ENCODE assay signal across 30 mouse cellular contexts in genomic region chr2:128393921-128394320, GRCm38 (mm10).
DNase-seq lines count a peak whose midpoint lies in the region; ATAC-seq and TF ChIP-seq lines count a peak whose summit lies in the region.
"Had no signal": no experiment of that assay in that cellular context is flagged by ENCODE, and none has a peak within 500 bp of the region (broad histone marks: within the 10 kb centered on the region; RNA-seq: fewer than 3 reads in every experiment).

No protein-coding gene starts in this region.

- no peaks in the 10 kb centered on the region for H3K36me3 ChIP-seq in heart, embryonic 13.5 days
- H3K36me3 ChIP-seq in hindbrain, embryonic 10.5 days = no peaks in the 10 kb centered on the region
- no peaks in the 10 kb centered on the region for H3K36me3 ChIP-seq in hindbrain, embryonic 11.5 days (ENCODE audit: control insufficient read depth, insufficient read depth, low read length)
- H3K36me3 ChIP-seq in CH12.LX (replicated peaks in 1 of 2; ENCODE audit: control insufficient read depth in 1 of 2, insufficient read depth in 1 of 2, low read length in 1 of 2) = peaks cover 0 to 7% of the 10 kb centered on the region in 2 experiments
- H3K36me3 ChIP-seq: embryonic facial prominence, embryonic 10.5 days; embryonic facial prominence, embryonic 15.5 days; hindbrain, embryonic 13.5 days; neural tube, embryonic 12.5 days had no signal

- in situ Hi-C loops in CH12.LX (cut with MboI; ENCODE audit: low pct_ligation_motif_present, low pct_unique_long_range_greater_than_20kb, low sequenced_read_pairs) = no loop called here

- TF ChIP-seq RAD21 in CH12.LX (IDR thresholded peaks at IDR 0.05; ENCODE audit: low read depth, low read length) = no peak

- TF ChIP-seq POLR2A in CH12.LX (IDR thresholded peaks at IDR 0.05; ENCODE audit: low read depth, low read length) = no peak
- no peak for TF ChIP-seq POLR2A in bone marrow macrophage, adult 2 months (IDR thresholded peaks at IDR 0.05; ENCODE audit: borderline replicate concordance, low read depth, low read length)

- H3K9me3 ChIP-seq in heart, embryonic 13.5 days = no peaks in the 10 kb centered on the region
- no peaks in the 10 kb centered on the region for H3K9me3 ChIP-seq in hindbrain, embryonic 10.5 days
- no peaks in the 10 kb centered on the region for H3K9me3 ChIP-seq in hindbrain, embryonic 11.5 days (ENCODE audit: control insufficient read depth, low read length)
- no peaks in the 10 kb centered on the region for H3K9me3 ChIP-seq in CH12.LX (replicated peaks; ENCODE audit: low read length)
- H3K9me3 ChIP-seq: embryonic facial prominence, embryonic 10.5 days; embryonic facial prominence, embryonic 15.5 days; hindbrain, embryonic 13.5 days; neural tube, embryonic 12.5 days had no signal

- no peak for ATAC-seq in heart, embryonic 13.5 days (ENCODE audit: extremely low read depth, insufficient number of reproducible peaks, low FRiP score, low TSS enrichment)
- ATAC-seq in hindbrain, embryonic 11.5 days (ENCODE audit: low FRiP score) = no peak
- ATAC-seq: activated CD4-positive, CD25-positive, alpha-beta regulatory T cell, adult 4 months; CD4-positive, CD25-positive, alpha-beta regulatory T cell, adult 4 months; forebrain, embryonic 14.5 days; intestine, postnatal 0 days; lung, postnatal 0 days; midbrain, embryonic 16.5 days had no signal

- H3K4me2 ChIP-seq in heart, embryonic 13.5 days = peak overlapping the region; percentile 31; the same call in 1 of the 2 replicates
- no peak overlapping the region for H3K4me2 ChIP-seq in hindbrain, embryonic 11.5 days (replicated peaks; ENCODE audit: low read depth, low read length)
- H3K4me2 ChIP-seq in CH12.LX (ENCODE audit: insufficient read depth, low read depth, poor library complexity, severe bottlenecking) = peak overlapping the region; percentile 99
- H3K4me2 ChIP-seq: embryonic facial prominence, embryonic 15.5 days; hindbrain, embryonic 13.5 days; midbrain, embryonic 11.5 days; neural tube, embryonic 12.5 days had no signal

- no peak overlapping the region for H3K4me3 ChIP-seq in heart, embryonic 13.5 days
- no peak overlapping the region for H3K4me3 ChIP-seq in hindbrain, embryonic 10.5 days
- no peak overlapping the region for H3K4me3 ChIP-seq in hindbrain, embryonic 11.5 days (ENCODE audit: low read depth, low read length)
- peak overlapping the region in 1 of 3 experiments; percentile 12 for H3K4me3 ChIP-seq in CH12.LX (replicated peaks in 1 of 3; ENCODE audit: low read depth in 2 of 3, low read length in 2 of 3, poor library complexity in 1 of 3)
- peak overlapping the region; percentile 50 for H3K4me3 ChIP-seq in bone marrow macrophage, adult 2 months (ENCODE audit: insufficient read depth, low read length)
- H3K4me3 ChIP-seq: embryonic facial prominence, embryonic 10.5 days; embryonic facial prominence, embryonic 15.5 days; heart, adult 2 months; hindbrain, embryonic 13.5 days; neural tube, embryonic 12.5 days had no signal

- dilution Hi-C loops in CH12.LX (cut with MboI; ENCODE audit: extremely low pct_ligation_motif_present, extremely low pct_unique_long_range_greater_than_20kb, low sequenced_read_pairs) = no loop called here

- TF ChIP-seq EP300 in CH12.LX (IDR thresholded peaks at IDR 0.05; ENCODE audit: low read length) = no peak

- TF ChIP-seq CTCF in CH12.LX (conservative IDR thresholded peaks at IDR 0.05 in 1 of 2, IDR thresholded peaks at IDR 0.05 in 1 of 2; ENCODE audit: low read depth in 2 of 2, low read length in 2 of 2) = no peak
- TF ChIP-seq CTCF in bone marrow macrophage, adult 2 months (IDR thresholded peaks at IDR 0.05; ENCODE audit: low read depth, low read length) = no peak

- no peak for DNase-seq in heart, adult 8-10 months (ENCODE audit: low spot score)
- DNase-seq in hindbrain, embryonic 10.5 days (ENCODE audit: low spot score) = no peak
- DNase-seq in hindbrain, embryonic 11.5 days (ENCODE audit: low spot score) = no peak
- DNase-seq in CH12.LX (ENCODE audit: extremely low read depth) = no peak
- no peak for DNase-seq in adrenal gland, adult 2 months
- DNase-seq: adrenal gland, adult 8-10 months; cerebellum, adult 8-10 months; cerebellum, postnatal 25 days; gastrocnemius, postnatal 36 days; heart, adult 2 months; kidney, adult 9 months; kidney, postnatal 10 days; lung, adult 18-20 months; right cerebral cortex, adult 18-20 months; spleen, adult 18-20 months; thymus, adult 2 months; thymus, postnatal 36 days had no signal

- H3K9ac ChIP-seq in heart, embryonic 13.5 days = peak overlapping the region; percentile 40; the same call in 1 of the 2 replicates
- H3K9ac ChIP-seq in hindbrain, embryonic 11.5 days (ENCODE audit: low read depth, low read length) = no peak overlapping the region
- peak overlapping the region; percentile 40 for H3K9ac ChIP-seq in CH12.LX (ENCODE audit: insufficient read depth, low read depth)
- H3K9ac ChIP-seq: embryonic facial prominence, embryonic 15.5 days; hindbrain, embryonic 13.5 days; neural tube, embryonic 12.5 days had no signal

- no peaks in the 10 kb centered on the region for H3K27me3 ChIP-seq in heart, embryonic 13.5 days (replicated peaks)
- peaks cover 15% of the 10 kb centered on the region for H3K27me3 ChIP-seq in hindbrain, embryonic 10.5 days (ENCODE audit: insufficient read depth, poor library complexity, severe bottlenecking)
- H3K27me3 ChIP-seq in hindbrain, embryonic 11.5 days (ENCODE audit: control insufficient read depth, insufficient read depth, low read length) = no peaks in the 10 kb centered on the region; the same call in 1 of the 2 replicates
- no peaks in the 10 kb centered on the region for H3K27me3 ChIP-seq in CH12.LX (replicated peaks)

- 66% methylated on average over 5 of the region's 5 CpGs for WGBS in heart, embryonic 13.5 days
- 74% methylated on average over 5 of the region's 5 CpGs for WGBS in hindbrain, embryonic 10.5 days
- 71% methylated on average over 5 of the region's 5 CpGs for WGBS in hindbrain, embryonic 11.5 days

- peaks cover 60% of the 10 kb centered on the region for H3K4me1 ChIP-seq in heart, embryonic 13.5 days
- peaks cover 61% of the 10 kb centered on the region for H3K4me1 ChIP-seq in hindbrain, embryonic 10.5 days (replicated peaks)
- no peaks in the 10 kb centered on the region; the same call in 1 of the 2 replicates for H3K4me1 ChIP-seq in hindbrain, embryonic 11.5 days (replicated peaks; ENCODE audit: control insufficient read depth, insufficient read depth, low read length)
- H3K4me1 ChIP-seq in CH12.LX (ENCODE audit: control insufficient read depth in 1 of 2, insufficient read depth in 2 of 2) = peaks cover 15 to 75% of the 10 kb centered on the region in 2 experiments
- H3K4me1 ChIP-seq in bone marrow macrophage, adult 2 months (ENCODE audit: control insufficient read depth, insufficient read depth, low read length) = peaks cover 47% of the 10 kb centered on the region

- H3K79me2 ChIP-seq in CH12.LX (replicated peaks; ENCODE audit: control insufficient read depth, extremely low read depth, insufficient read depth, poor library complexity, severe bottlenecking) = no peaks in the 10 kb centered on the region; the same call in 1 of the 2 replicates

- no peak overlapping the region for H3K27ac ChIP-seq in heart, embryonic 13.5 days (replicated peaks)
- H3K27ac ChIP-seq in hindbrain, embryonic 10.5 days = 0 out of 2 replicates have a peak overlapping the region, but pooled peaks have one; percentile 18
- no peak overlapping the region for H3K27ac ChIP-seq in hindbrain, embryonic 11.5 days (ENCODE audit: low read depth, low read length)
- H3K27ac ChIP-seq in CH12.LX (ENCODE audit: insufficient read depth, low read depth) = no peak overlapping the region
- H3K27ac ChIP-seq in bone marrow macrophage, adult 2 months (ENCODE audit: insufficient read depth, low read depth, low read length) = peak overlapping the region; percentile 99
- H3K27ac ChIP-seq: embryonic facial prominence, embryonic 10.5 days; embryonic facial prominence, embryonic 15.5 days; hindbrain, embryonic 13.5 days; neural tube, embryonic 12.5 days had no signal

TF ChIP-seq in CH12.LX, 34 proteins besides CTCF, POLR2A, EP300 and RAD21:
- TF ChIP-seq USF1 (IDR thresholded peaks at IDR 0.05; ENCODE audit: low read depth, low read length) = no peak
- 0 out of 2 replicates have a peak, but pooled peaks have one; percentile 3 for TF ChIP-seq TCF12 (IDR thresholded peaks at IDR 0.05; ENCODE audit: low read depth, low read length)
- no peak for TF ChIP-seq E2F4 (IDR thresholded peaks at IDR 0.05; ENCODE audit: insufficient replicate concordance, low read depth, low read length)
- no peak for TF ChIP-seq ZKSCAN1 (IDR thresholded peaks at IDR 0.05; ENCODE audit: borderline replicate concordance, low read depth, low read length)
- peak; percentile 4; the same call in 1 of the 2 replicates for TF ChIP-seq HCFC1 (IDR thresholded peaks at IDR 0.05; ENCODE audit: low read depth, low read length)
- TF ChIP-seq USF2 (conservative IDR thresholded peaks at IDR 0.05; ENCODE audit: low read depth, low read length) = no peak
- no peak; the same call in 1 of the 2 replicates for TF ChIP-seq SMC3 (IDR thresholded peaks at IDR 0.05; ENCODE audit: low read depth, low read length)
- TF ChIP-seq BHLHE40 (IDR thresholded peaks at IDR 0.05; ENCODE audit: low read depth, low read length) = peak; percentile 65; the same call in 1 of the 2 replicates
- no peak for TF ChIP-seq JUND (conservative IDR thresholded peaks at IDR 0.05; ENCODE audit: low read depth, low read length)
- TF ChIP-seq MAZ (IDR thresholded peaks at IDR 0.05; ENCODE audit: low read depth, low read length) = 0 out of 2 replicates have a peak, but pooled peaks have one; percentile 54
- TF ChIP-seq JUN (IDR thresholded peaks at IDR 0.05; ENCODE audit: insufficient read depth, low read depth, low read length) = no peak
- 0 out of 2 replicates have a peak, but pooled peaks have one; percentile 7 for TF ChIP-seq MYC (IDR thresholded peaks at IDR 0.05; ENCODE audit: low read depth, low read length)
- TF ChIP-seq MXI1 (IDR thresholded peaks at IDR 0.05; ENCODE audit: low read depth, low read length) = 0 out of 2 replicates have a peak, but pooled peaks have one; percentile 43
- TF ChIP-seq IRF4 (IDR thresholded peaks at IDR 0.05; ENCODE audit: low read depth, low read length) = 0 out of 2 replicates have a peak, but pooled peaks have one; percentile 10
- 0 out of 2 replicates have a peak, but pooled peaks have one; percentile 4 for TF ChIP-seq MAFK (IDR thresholded peaks at IDR 0.05; ENCODE audit: insufficient replicate concordance, low read length)
- 0 out of 2 replicates have a peak, but pooled peaks have one; percentile 46 for TF ChIP-seq SIN3A (IDR thresholded peaks at IDR 0.05; ENCODE audit: low read length)
- no peak for TF ChIP-seq ZMIZ1 (IDR thresholded peaks at IDR 0.05; ENCODE audit: low read depth, low read length)
- no peak for TF ChIP-seq PAX5 (IDR thresholded peaks at IDR 0.05; ENCODE audit: low read length)

Comparison
In these comparisons a context has a peak if more than half of its experiments do, and no peak if none do; other contexts are left out.
1. H3K27ac ChIP-seq: peak in hindbrain, embryonic 10.5 days (single experiment) and bone marrow macrophage, adult 2 months (single experiment); none in heart, embryonic 13.5 days (single experiment), hindbrain, embryonic 11.5 days (single experiment) and CH12.LX (single experiment).